Mouse (Mus musculus) C2C12 (cell line): Measurements from ENCODE around the gene Ror1. TPM values are rescaled to one million over a fixed set of nuclear protein-coding genes. Genes with fewer than 3 reads are reported as not detected.

ENCODE experiments used
- H3K27me3 ChIP-seq: one replicate; pipeline ENCODE4 v1.6.1; 2011; ENCODE audit not compliant: control insufficient read depth, insufficient read depth, insufficient read length
- H3K36me3 ChIP-seq: one replicate; pipeline ENCODE4 v1.6.1; 2011; ENCODE audit not compliant: control insufficient read depth, insufficient read depth
- H3K4me3 ChIP-seq: one replicate; pipeline ENCODE4 v1.5.1; 2011; ENCODE audit warnings: mild to moderate bottlenecking, control low read depth; ENCODE audit not compliant: poor library complexity, insufficient read depth, severe bottlenecking
- H3K79me2 ChIP-seq: one replicate; pipeline ENCODE4 v1.6.1; 2011; ENCODE audit not compliant: control insufficient read depth, insufficient read depth
- H3K79me3 ChIP-seq: one replicate; pipeline ENCODE4 v1.6.1; 2011; ENCODE audit warnings: low read depth, control low read depth
- H3ac ChIP-seq: one replicate; pipeline ENCODE3; 2011; ENCODE audit warnings: low read depth; ENCODE audit not compliant: control insufficient read depth, insufficient read length
- CEBPB ChIP-seq: IDR thresholded peaks from one replicate; pipeline ENCODE4 v1.6.1; 2011; ENCODE audit warnings: low read depth, mild to moderate bottlenecking, control low read depth, moderate library complexity
- CTCF ChIP-seq: IDR thresholded peaks from one replicate; pipeline ENCODE4 v1.5.1; 2011; ENCODE audit not compliant: control insufficient read depth, insufficient read depth, insufficient read length
- FOSL1 ChIP-seq: IDR thresholded peaks from one replicate; pipeline ENCODE4 v1.8.0; 2011; ENCODE audit warnings: mild to moderate bottlenecking, low read length; ENCODE audit not compliant: poor library complexity, insufficient read depth, severe bottlenecking
- MAX ChIP-seq: IDR thresholded peaks from one replicate; pipeline ENCODE4 v1.6.1; 2011; ENCODE audit warnings: mild to moderate bottlenecking, control low read depth
- MYOD1 ChIP-seq: IDR thresholded peaks from one replicate; pipeline ENCODE4 v1.6.1; 2011; ENCODE audit warnings: low read depth; ENCODE audit not compliant: control insufficient read depth, insufficient read length
- MYOG ChIP-seq: IDR thresholded peaks from one replicate; pipeline ENCODE4 v1.6.1; 2011; ENCODE audit not compliant: control insufficient read depth, insufficient read length; ENCODE audit errors: extremely low read depth
- USF1 ChIP-seq: IDR thresholded peaks from one replicate; pipeline ENCODE4 v1.6.1; 2011; ENCODE audit warnings: low read depth, mild to moderate bottlenecking, control low read depth, moderate library complexity
- polyA plus RNA-seq: library from polyadenylated mRNA; unstranded; fragments of >200 nt; fragmentation: generic; extraction: Trizol; gene quantifications from one replicate; pipeline ENCODE4 v1.2.1, GENCODE M21; 2012; ENCODE audit warnings: missing spikeins

The Ror1 gene
- polyA plus RNA-seq, 1 experiment, result 0.04 TPM

GRCm38 (mm10) chr4:100369541-100370174 lies 274.1 kb downstream of the Ror1 start:
- H3K79me3 ChIP-seq, result no peaks in the 10 kb centered on the region
- no peak overlapping the region for H3ac ChIP-seq
- no peak overlapping the region for H3K4me3 ChIP-seq
- H3K79me2 ChIP-seq, result no peaks in the 10 kb centered on the region
- no peaks in the 10 kb centered on the region for H3K36me3 ChIP-seq
- TF ChIP-seq CEBPB (no peak), CTCF (no peak), MAX (no peak), USF1 (no peak), MYOD1 (no peak), FOSL1 (no peak), MYOG (no peak)
- no peaks in the 10 kb centered on the region for H3K27me3 ChIP-seq

GRCm38 (mm10) chr4:100372806-100373205 lies 277.2 kb downstream of the Ror1 start:
- Histone ChIP-seq H3K4me3 (no peak overlapping the region), H3K27me3 (no peaks in the 10 kb centered on the region), H3K79me3 (no peaks in the 10 kb centered on the region), H3ac (no peak overlapping the region), H3K36me3 (no peaks in the 10 kb centered on the region), H3K79me2 (no peaks in the 10 kb centered on the region)
- TF ChIP-seq CEBPB (no peak), USF1 (no peak), MYOG (no peak), MYOD1 (no peak), FOSL1 (no peak), MAX (no peak), CTCF (no peak)

- TF ChIP-seq FOSL1 (no peak), CEBPB (no peak), USF1 (no peak), MYOD1 (no peak), MAX (no peak), CTCF (no peak), MYOG (no peak)
- H3K27me3 ChIP-seq, result no peaks in the 10 kb centered on the region
Measured at GRCm38 (mm10) chr4:100373780-100374179, 278.2 kb downstream of the Ror1 start.

GRCm38 (mm10) chr4:100375286-100375685 lies 279.7 kb downstream of the Ror1 start:
- TF ChIP-seq MAX (no peak), MYOG (no peak), USF1 (no peak), CTCF (no peak), CEBPB (no peak), FOSL1 (no peak), MYOD1 (no peak)
- Histone ChIP-seq H3K79me3 (no peaks in the 10 kb centered on the region), H3K27me3 (no peaks in the 10 kb centered on the region), H3K36me3 (no peaks in the 10 kb centered on the region), H3K79me2 (no peaks in the 10 kb centered on the region), H3K4me3 (no peak overlapping the region), H3ac (no peak overlapping the region)

More at GRCm38 (mm10) chr4:100373780-100374179, 278.2 kb downstream of the Ror1 start:
- Histone ChIP-seq H3K79me2 (no peaks in the 10 kb centered on the region), H3ac (no peak overlapping the region), H3K36me3 (no peaks in the 10 kb centered on the region), H3K4me3 (no peak overlapping the region), H3K79me3 (no peaks in the 10 kb centered on the region)

- H3ac ChIP-seq, result no peak overlapping the region
- H3K79me2 ChIP-seq, result no peaks in the 10 kb centered on the region
- no peaks in the 10 kb centered on the region for H3K79me3 ChIP-seq
- H3K4me3 ChIP-seq, result no peak overlapping the region
- TF ChIP-seq FOSL1 (no peak), MYOD1 (no peak), CTCF (no peak), MAX (no peak), USF1 (no peak), CEBPB (no peak), MYOG (no peak)
- H3K36me3 ChIP-seq, result no peaks in the 10 kb centered on the region
- no peaks in the 10 kb centered on the region for H3K27me3 ChIP-seq
Measured at GRCm38 (mm10) chr4:100376163-100376562, 280.6 kb downstream of the Ror1 start.
